Mouse (Mus musculus) C2C12 (cell line): ENCODE measurements at regions not wholly inside any gene's neighbourhood (a gene's known extent, or its start where the extent isn't known, plus 50 kb on each side); places are given as distances from the start of the nearest gene placed in this dataset.

ENCODE experiments used
- CTCF ChIP-seq: IDR thresholded peaks from one replicate; pipeline ENCODE4 v1.5.1; 2011; ENCODE audit not compliant: control insufficient read depth, insufficient read depth, insufficient read length
- MAX ChIP-seq: IDR thresholded peaks from one replicate; pipeline ENCODE4 v1.6.1; 2011; ENCODE audit warnings: mild to moderate bottlenecking, control low read depth

DNA sequence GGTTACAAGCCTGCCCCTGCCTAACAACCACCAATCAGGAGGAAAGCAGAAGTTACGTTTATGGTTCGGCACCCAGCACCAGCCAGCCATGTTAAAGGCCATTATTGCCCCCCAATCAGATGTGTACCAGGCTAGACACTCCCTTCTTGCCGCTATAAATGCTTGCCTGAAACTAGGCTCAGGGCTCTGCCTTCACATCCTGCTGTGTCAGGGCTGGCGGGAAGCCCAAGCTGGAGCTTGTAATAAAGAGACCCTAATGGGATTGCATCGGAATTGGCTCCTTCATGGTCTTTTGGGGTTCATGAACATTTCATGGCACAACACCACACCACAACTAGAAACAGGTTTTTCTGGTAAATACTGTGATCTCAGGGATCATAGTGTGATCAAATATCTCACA lies 69.1 kb upstream of the Slc22a12 start:
- TF ChIP-seq CTCF (no peak), MAX (no peak)
